Mouse (Mus musculus) activated CD4-positive, CD25-positive, alpha-beta regulatory T cell, adult 4 months (primary cell): ENCODE results near the gene Cyct. TPM values are rescaled to one million over a fixed set of nuclear protein-coding genes. Genes with fewer than 3 reads are reported as not detected.

Experiments
- ATAC-seq: one replicate; pipeline ENCODE4 v1.8.0; 2017
- polyA plus RNA-seq, 2 experiments: library from polyadenylated mRNA; unstranded; fragments of 100-300 nt; shearing (Covaris generic); gene quantifications; one replicate each; pipeline ENCODE4 v1.2.1; 2017

Cyct gene
- polyA plus RNA-seq, 2 experiments from 2014 or later: not detected

- no peak for ATAC-seq
Observed at GRCm38 (mm10) chr2:76334596-76334995, 25.7 kb downstream of the Cyct start.

GRCm38 (mm10) chr2:76332161-76332805 is 28.0 kb downstream of the Cyct start:
- ATAC-seq: no peak

- ATAC-seq: no peak
Observed at GRCm38 (mm10) chr2:76330081-76330480, 30.2 kb downstream of the Cyct start.

- no peak for ATAC-seq
Observed at GRCm38 (mm10) chr2:76326161-76326560, 34.1 kb downstream of the Cyct start.

- ATAC-seq: no peak
Observed at GRCm38 (mm10) chr2:76324463-76324862, 35.8 kb downstream of the Cyct start.

- ATAC-seq: no peak
Observed at GRCm38 (mm10) chr2:76323185-76323875, 36.9 kb downstream of the Cyct start.

GRCm38 (mm10) chr2:76320336-76320735 is 39.9 kb downstream of the Cyct start:
- no peak for ATAC-seq

- no peak for ATAC-seq
Observed at GRCm38 (mm10) chr2:76319231-76319630, 41.0 kb downstream of the Cyct start.

Other genes with a start within 250 kb of the Cyct start
- 1 to 10 TPM; 6.6 to 6.9 TPM for gene Pde11a, start 21.7 kb downstream of the Cyct start, polyA plus RNA-seq
- gene Rbm45, start 9.5 kb upstream of the Cyct start, polyA plus RNA-seq: 10 to 100 TPM in 1 of 2 experiments, 1 to 10 TPM in 1; 6.7 to 18.9 TPM
- gene Osbpl6, start 46.1 kb upstream of the Cyct start, polyA plus RNA-seq: not detected